Mouse (Mus musculus) neural tube, embryonic 12.5 days (tissue): ENCODE data around the gene Wwtr1. TPM values are rescaled to one million over a fixed set of nuclear protein-coding genes. Genes with fewer than 3 reads are reported as not detected.

Experiments used
- ATAC-seq: fragments of 200-750 bp; cut with Nextera tagmentation; 2 replicates; pipeline ENCODE4 v1.8.0; 2017; ENCODE audit warnings: low read depth, mild to moderate bottlenecking, moderate TSS enrichment, moderate library complexity; ENCODE audit not compliant: low FRiP score
- H3K27ac ChIP-seq: fragments of 300-500 bp; sonication (generic); 2 replicates; pipeline ENCODE4 v1.5.1; 2016
- H3K27me3 ChIP-seq: fragments of 300-500 bp; sonication (generic); replicated peaks from 2 replicates; pipeline ENCODE4 v1.6.1; 2016; ENCODE audit warnings: mild to moderate bottlenecking
- H3K36me3 ChIP-seq: fragments of 300-500 bp; sonication (generic); 2 replicates; pipeline ENCODE4 v1.6.1; 2016; ENCODE audit warnings: mild to moderate bottlenecking
- H3K4me1 ChIP-seq: fragments of 300-500 bp; sonication (generic); 2 replicates; pipeline ENCODE4 v1.6.1; 2016
- H3K4me2 ChIP-seq: fragments of 300-500 bp; sonication (generic); replicated peaks from 2 replicates; pipeline ENCODE4 v1.6.1; 2016; ENCODE audit warnings: mild to moderate bottlenecking
- H3K4me3 ChIP-seq: fragments of 300-500 bp; sonication (generic); 2 replicates; pipeline ENCODE4 v1.5.1; 2016
- H3K9ac ChIP-seq: fragments of 300-500 bp; sonication (generic); 2 replicates; pipeline ENCODE4 v1.6.1; 2016; ENCODE audit warnings: mild to moderate bottlenecking
- H3K9me3 ChIP-seq: fragments of 300-500 bp; sonication (generic); 2 replicates; pipeline ENCODE4 v1.6.1; 2016; ENCODE audit warnings: mild to moderate bottlenecking
- WGBS: fragments of 180-500 bp; shearing (Covaris S2); methylation state at CpG from one replicate; pipeline ENCODE4 v1.1.7; 2016; 5-methylcytosine and 5-hydroxymethylcytosine counted together
- polyA plus RNA-seq: library from polyadenylated mRNA; unstranded; fragments of >200 nt; fragmentation: Nextera tagmentation; extraction: Ambion mirVana; gene quantifications from 2 replicates; pipeline ENCODE4 v1.2.1, GENCODE M21; 2016

Gene Wwtr1
- polyA plus RNA-seq, 1 experiment from 2014 or later: 11.0 TPM

DNA sequence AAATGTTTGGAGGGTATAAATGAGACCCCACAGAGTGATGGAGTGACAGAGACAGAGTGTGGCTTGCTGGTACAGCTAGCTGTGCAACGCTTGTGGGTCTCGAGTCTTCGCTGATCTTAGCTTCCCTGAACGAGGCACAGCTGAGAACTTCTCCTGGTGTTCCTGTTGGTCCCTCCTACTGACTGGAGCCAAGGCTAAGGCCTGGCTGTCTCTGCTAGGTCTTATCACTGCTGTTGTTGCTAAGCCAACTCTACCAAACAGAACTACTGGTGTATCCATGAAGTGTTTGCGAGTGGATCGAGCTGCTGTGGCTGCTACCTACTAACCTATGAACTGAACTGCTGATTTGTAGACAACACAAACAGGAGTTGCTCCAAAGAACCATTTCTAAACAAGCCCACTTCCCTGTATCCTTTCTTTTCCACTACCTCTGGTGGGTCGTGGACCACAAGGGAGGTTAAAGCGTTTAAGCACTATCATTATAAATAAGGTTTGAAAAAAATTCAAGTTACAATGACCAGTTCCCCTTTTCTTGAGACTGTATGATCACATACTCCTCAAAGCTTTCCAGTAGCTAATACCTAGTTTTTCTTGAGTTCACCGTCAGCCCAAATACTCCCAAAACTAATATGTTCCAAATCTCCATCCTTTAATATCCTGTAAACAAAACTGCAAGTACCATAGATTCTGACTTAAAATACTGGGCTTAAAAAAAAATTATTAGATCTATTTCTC lies 42.6 kb downstream of the Wwtr1 start:
- Histone ChIP-seq H3K9ac (no peak overlapping the region), H3K4me1 (no peaks in the 10 kb centered on the region), H3K27ac (no peak overlapping the region), H3K4me2 (no peak overlapping the region), H3K36me3 (no peaks in the 10 kb centered on the region), H3K4me3 (no peak overlapping the region), H3K27me3 (no peaks in the 10 kb centered on the region), H3K9me3 (no peaks in the 10 kb centered on the region)
- WGBS: 92% methylated on average over 9 of the region's 9 CpGs
- no peak for ATAC-seq

DNA sequence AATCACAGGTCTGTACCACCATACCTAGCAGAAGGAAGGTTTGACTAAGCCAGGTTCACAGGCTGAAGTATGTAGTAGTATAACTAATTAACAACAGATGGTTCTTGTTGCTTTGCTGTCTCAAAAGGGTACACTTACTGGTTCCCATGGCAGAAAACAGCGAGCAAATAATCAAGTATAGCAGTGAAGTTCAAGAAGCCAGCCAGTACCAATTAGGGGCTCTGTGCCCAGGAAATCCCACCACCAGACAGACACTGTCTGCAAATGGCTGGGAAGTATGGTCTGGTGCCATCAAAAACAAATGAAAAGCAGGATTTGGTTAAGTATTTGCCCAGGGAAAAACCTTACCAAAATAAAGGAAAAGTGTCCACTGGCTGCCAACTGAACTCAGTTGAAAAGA lies 44.9 kb downstream of the Wwtr1 start:
- H3K4me3 ChIP-seq: no peak overlapping the region
- no peak overlapping the region for H3K9ac ChIP-seq
- H3K36me3 ChIP-seq: no peaks in the 10 kb centered on the region
- 86% methylated on average over 1 of the region's 1 CpGs for whole genome bisulfite sequencing
- H3K27me3 ChIP-seq: no peaks in the 10 kb centered on the region
- no peak overlapping the region for H3K4me2 ChIP-seq
- no peaks in the 10 kb centered on the region for H3K4me1 ChIP-seq
- no peak overlapping the region for H3K27ac ChIP-seq
- peaks cover 6% of the 10 kb centered on the region; the same call in 1 of the 2 replicates for H3K9me3 ChIP-seq
- ATAC-seq: no peak

DNA sequence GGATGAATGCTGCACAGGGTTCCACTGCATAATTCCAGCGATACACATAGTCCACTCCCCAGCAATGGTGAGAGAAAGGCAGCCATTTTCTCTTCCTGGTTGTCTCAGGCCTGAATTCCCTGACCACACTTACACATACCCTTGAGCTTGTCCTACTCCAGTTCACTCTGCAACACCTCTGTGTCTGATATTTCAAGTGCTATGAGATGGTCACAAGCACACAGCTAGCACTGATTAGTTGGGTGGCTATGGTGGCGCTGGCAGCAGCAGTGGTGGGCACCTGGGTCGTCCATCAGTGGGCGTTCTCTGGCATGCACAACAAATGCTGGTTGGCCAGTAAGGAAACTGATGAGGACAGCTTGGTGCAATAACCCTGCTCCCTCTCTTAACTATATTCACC lies 45.5 kb downstream of the Wwtr1 start:
- no peak overlapping the region for H3K4me3 ChIP-seq
- H3K4me1 ChIP-seq: no peaks in the 10 kb centered on the region
- 95% methylated on average over 4 of the region's 4 CpGs for WGBS
- H3K36me3 ChIP-seq: no peaks in the 10 kb centered on the region
- no peak for ATAC-seq
- H3K9me3 ChIP-seq: peaks cover 6% of the 10 kb centered on the region; the same call in 1 of the 2 replicates
- H3K9ac ChIP-seq: no peak overlapping the region
- no peak overlapping the region for H3K4me2 ChIP-seq
- no peak overlapping the region for H3K27ac ChIP-seq
- H3K27me3 ChIP-seq: no peaks in the 10 kb centered on the region

DNA sequence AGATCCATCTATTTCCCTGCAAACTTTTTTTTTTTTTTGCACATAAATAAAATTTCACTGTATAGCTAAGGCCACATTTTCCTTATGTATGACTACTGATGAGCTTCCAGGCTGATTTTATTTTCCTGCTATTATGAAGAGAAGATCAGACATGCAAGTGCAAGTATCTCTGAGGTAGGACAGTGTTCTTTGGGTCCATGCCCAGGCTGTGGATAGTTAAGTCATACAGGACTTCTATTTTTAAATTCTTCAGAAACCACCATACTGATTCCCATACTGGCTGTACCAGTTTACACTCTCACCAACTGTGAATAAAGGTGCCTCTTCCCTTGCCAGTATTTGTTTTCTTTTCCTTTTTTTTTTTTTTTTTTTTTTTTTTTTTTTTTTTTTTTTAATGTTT lies 48.6 kb downstream of the Wwtr1 start:
- Histone ChIP-seq H3K4me1 (no peaks in the 10 kb centered on the region), H3K27me3 (no peaks in the 10 kb centered on the region), H3K4me2 (no peak overlapping the region), H3K4me3 (no peak overlapping the region), H3K9me3 (peaks cover 6% of the 10 kb centered on the region; the same call in 1 of the 2 replicates), H3K9ac (no peak overlapping the region), H3K27ac (no peak overlapping the region), H3K36me3 (no peaks in the 10 kb centered on the region)
- no peak for ATAC-seq

DNA sequence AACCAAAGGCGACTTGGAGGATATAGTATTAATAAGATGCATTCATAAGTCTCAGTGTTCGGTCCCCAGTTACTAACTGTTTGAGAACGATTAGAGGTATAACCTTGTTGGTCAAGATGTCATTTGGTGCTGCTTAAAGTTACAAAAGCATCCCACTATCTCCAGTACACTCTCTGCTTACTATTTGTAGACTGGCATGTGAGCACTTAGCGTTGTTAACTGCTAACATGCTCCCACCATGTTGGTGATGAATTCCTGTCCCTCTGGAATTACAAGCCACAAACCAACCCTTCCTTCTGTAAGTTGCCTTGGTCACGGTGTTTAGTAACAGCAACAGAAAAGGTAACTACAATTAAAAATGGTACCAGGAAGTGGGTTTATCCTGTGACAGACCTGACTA lies 52.6 kb downstream of the Wwtr1 start:
- Histone ChIP-seq H3K27me3 (no peaks in the 10 kb centered on the region), H3K36me3 (no peaks in the 10 kb centered on the region), H3K4me3 (no peak overlapping the region), H3K4me1 (no peaks in the 10 kb centered on the region), H3K9me3 (peaks cover 6% of the 10 kb centered on the region; the same call in 1 of the 2 replicates), H3K4me2 (no peak overlapping the region), H3K9ac (no peak overlapping the region), H3K27ac (no peak overlapping the region)
- no peak for ATAC-seq
- WGBS: 97% methylated on average over 5 of the region's 5 CpGs

DNA sequence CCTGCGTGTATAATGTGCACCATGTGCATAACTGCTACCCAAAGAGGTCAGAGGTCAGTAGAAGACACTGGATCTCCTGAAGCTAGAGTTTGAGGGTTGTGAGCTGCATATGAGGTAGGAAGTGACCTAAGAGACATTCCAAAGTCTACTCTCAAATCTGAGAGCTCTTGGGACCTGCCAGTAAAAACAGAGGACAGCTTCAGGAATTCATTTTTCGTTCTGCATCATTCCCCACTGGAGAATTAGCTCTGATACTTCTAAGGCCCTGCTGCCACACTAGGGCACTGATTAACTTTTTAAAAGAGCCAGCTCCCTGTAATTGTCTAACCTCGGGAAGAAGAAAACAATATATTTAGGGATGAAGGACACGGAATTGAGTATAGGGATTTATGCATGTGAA lies 53.8 kb downstream of the Wwtr1 start:
- no peak for ATAC-seq
- no peak overlapping the region for H3K4me2 ChIP-seq
- WGBS: 95% methylated on average over 4 of the region's 4 CpGs
- peaks cover 5% of the 10 kb centered on the region; the same call in 1 of the 2 replicates for H3K9me3 ChIP-seq
- H3K9ac ChIP-seq: no peak overlapping the region
- H3K27me3 ChIP-seq: no peaks in the 10 kb centered on the region
- no peak overlapping the region for H3K4me3 ChIP-seq
- H3K27ac ChIP-seq: no peak overlapping the region
- no peaks in the 10 kb centered on the region for H3K4me1 ChIP-seq
- H3K36me3 ChIP-seq: no peaks in the 10 kb centered on the region

DNA sequence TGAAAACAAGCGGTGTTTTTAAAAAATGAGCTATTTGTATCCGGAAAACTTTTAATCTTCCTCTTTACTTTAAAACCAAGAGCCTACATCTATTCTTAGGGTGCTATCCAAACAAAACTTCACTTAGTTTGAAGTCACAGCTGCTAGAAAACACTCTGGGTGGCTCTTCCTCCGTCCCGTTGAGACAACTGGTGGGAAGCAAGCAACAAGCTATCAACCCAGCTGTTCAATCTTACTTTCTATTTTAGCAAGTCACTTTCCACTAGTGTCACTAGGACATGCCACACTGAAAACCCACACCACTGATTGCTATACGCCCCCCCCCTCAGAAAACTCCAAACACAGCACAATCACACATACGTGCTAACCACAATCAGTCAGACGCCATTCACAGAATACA lies 55.7 kb downstream of the Wwtr1 start:
- H3K27ac ChIP-seq: no peak overlapping the region
- no peaks in the 10 kb centered on the region for H3K27me3 ChIP-seq
- H3K9me3 ChIP-seq: no peaks in the 10 kb centered on the region
- 91% methylated on average over 7 of the region's 7 CpGs for WGBS
- H3K9ac ChIP-seq: no peak overlapping the region
- no peak overlapping the region for H3K4me3 ChIP-seq
- no peak for ATAC-seq
- H3K4me1 ChIP-seq: no peaks in the 10 kb centered on the region
- H3K4me2 ChIP-seq: no peak overlapping the region
- no peaks in the 10 kb centered on the region for H3K36me3 ChIP-seq

DNA sequence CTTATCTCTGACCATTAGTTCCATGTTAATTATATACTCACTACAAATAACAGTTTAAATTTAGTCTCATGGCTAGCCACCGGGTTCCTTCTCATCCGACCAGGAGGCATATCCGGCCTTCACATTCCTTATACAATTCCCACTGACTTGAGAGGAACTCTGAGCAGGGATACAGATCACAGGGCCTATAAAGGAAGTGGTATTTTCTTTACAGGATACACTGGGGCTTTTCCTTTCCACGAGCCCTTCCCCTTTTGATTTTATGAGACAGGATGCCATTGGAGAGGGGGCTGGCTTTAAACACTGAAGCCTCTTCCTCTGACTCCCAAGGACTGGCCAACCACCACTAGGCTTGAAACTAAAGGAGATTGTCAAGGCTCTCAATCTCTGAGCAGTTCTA lies 59.6 kb downstream of the Wwtr1 start:
- Histone ChIP-seq H3K4me2 (no peak overlapping the region), H3K4me3 (no peak overlapping the region), H3K4me1 (no peaks in the 10 kb centered on the region), H3K27me3 (no peaks in the 10 kb centered on the region), H3K36me3 (no peaks in the 10 kb centered on the region), H3K9ac (no peak overlapping the region), H3K9me3 (no peaks in the 10 kb centered on the region), H3K27ac (no peak overlapping the region)
- 91% methylated on average over 4 of the region's 4 CpGs for whole genome bisulfite sequencing
- no peak for ATAC-seq

DNA sequence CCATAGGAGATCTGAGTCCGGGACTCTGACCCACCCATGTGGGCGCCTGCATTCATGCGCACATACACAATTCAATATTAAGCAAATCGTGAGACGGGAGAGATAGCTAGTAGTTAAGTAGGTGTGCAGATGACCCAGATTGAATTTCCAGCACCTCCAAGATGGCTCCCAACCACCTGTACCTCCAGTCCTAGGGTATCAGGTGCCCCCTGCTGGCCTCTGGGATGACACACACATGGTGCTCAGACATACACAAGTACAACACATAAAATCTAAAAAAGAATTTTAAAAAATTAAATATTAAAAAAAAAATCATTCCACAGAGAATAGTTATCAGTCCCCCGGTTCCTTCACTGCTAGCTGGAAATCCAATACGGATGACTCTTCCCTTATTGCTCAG lies 60.7 kb downstream of the Wwtr1 start:
- no peak overlapping the region for H3K9ac ChIP-seq
- H3K4me1 ChIP-seq: no peaks in the 10 kb centered on the region
- H3K9me3 ChIP-seq: no peaks in the 10 kb centered on the region
- H3K27ac ChIP-seq: no peak overlapping the region
- H3K4me2 ChIP-seq: no peak overlapping the region
- no peaks in the 10 kb centered on the region for H3K27me3 ChIP-seq
- WGBS: 97% methylated on average over 7 of the region's 7 CpGs
- ATAC-seq: no peak
- H3K36me3 ChIP-seq: no peaks in the 10 kb centered on the region
- no peak overlapping the region for H3K4me3 ChIP-seq

DNA sequence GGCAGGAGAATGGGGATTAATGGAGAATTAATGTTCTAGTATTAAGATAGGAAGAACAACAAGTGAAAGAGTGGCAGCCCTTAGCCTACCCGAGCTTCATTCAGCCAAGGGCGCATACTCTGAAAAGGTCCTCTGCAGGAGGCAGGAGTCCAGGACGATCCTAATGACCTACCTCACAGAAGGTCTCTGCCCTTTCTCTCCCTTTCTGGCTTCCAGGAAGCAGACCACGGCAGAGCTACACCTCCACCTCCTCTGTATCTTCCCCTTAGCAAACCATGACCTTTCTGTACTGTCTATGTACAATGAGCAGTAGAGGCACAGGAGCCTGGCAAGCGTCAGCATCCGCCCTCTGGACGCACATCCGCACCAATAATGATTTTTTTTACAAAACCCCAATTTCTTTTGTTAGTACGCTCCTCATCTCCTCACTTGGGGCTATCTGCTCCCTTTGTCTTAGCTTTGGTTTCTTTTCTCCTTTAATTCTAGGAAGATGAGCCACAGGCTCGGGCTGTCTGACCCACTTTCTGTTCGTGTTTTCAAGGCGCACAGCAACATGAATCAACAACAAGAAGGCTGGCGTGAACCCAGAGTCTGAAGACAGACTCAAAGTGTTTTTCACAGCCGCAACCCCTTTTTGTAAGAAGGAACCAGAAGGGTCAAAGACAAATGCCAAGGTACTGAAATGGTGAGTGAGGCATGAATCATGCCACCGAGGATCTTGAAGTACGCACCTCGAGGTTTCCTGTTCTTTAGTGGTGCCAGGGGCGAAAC lies 63.7 kb downstream of the Wwtr1 start:
- no peaks in the 10 kb centered on the region for H3K36me3 ChIP-seq
- WGBS: 69% methylated on average over 18 of the region's 18 CpGs
- H3K27ac ChIP-seq: no peak overlapping the region
- H3K9me3 ChIP-seq: no peaks in the 10 kb centered on the region
- no peaks in the 10 kb centered on the region for H3K27me3 ChIP-seq
- no peak for ATAC-seq
- H3K4me1 ChIP-seq: no peaks in the 10 kb centered on the region
- H3K4me3 ChIP-seq: no peak overlapping the region
- H3K4me2 ChIP-seq: no peak overlapping the region
- no peak overlapping the region for H3K9ac ChIP-seq

DNA sequence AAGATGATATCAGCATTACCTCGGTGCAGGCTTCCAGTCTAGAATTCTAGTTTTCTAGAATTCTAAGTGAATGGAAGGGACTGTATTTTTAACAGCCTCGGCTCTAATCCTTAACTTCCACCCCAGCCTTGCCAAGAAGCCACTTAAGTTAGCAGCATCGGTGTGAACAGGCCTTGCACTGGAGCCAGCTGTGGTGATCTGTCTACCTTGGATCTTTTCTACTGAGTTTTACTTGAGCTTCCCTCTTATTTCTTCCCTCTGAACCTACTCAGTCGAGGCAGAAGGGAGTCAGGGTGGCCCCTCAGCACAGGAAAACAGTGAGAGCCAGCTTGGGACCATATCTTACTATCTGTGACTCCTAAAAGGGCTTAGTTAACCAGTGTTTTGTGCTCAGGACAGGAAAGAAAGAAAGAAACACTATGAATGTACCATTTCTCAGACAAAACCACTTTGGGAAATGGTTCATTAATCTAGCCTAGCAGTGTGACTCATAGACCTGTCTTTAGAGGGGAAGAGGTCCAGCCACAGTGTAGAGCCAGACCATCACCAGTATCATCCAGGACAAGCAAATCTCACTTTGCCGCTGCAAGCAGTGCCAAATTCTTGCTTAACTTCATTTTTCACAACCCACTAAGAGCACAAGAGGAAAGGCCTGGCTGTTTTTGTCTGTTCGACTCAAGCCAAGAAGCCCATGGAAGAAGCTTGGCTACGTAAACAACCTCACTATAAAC lies 65.6 kb downstream of the Wwtr1 start:
- Histone ChIP-seq H3K4me2 (no peak overlapping the region), H3K4me1 (no peaks in the 10 kb centered on the region), H3K4me3 (no peak overlapping the region), H3K27ac (no peak overlapping the region), H3K9me3 (no peaks in the 10 kb centered on the region), H3K36me3 (no peaks in the 10 kb centered on the region), H3K27me3 (no peaks in the 10 kb centered on the region), H3K9ac (no peak overlapping the region)
- ATAC-seq: no peak
- 87% methylated on average over 7 of the region's 7 CpGs for WGBS

DNA sequence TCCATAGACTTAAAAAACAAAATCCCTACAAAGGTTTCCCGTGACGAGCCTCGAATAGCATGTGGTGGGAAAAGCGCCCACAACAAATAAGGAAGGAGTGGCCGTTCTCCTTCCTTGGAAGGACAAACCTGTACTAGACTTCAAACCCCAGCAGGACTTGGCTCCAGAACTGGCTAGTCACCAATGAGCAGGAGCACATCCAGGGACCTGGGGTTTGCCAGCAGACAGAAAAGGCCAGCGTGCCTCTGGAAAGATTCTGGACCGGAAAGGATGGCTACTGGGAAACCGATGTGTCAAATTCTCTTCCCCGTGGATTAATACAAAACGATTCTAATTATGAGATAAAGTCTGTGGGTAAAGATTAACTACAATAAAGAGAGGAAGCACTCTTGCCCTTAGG lies 69.7 kb downstream of the Wwtr1 start:
- no peak for ATAC-seq
- Histone ChIP-seq H3K36me3 (no peaks in the 10 kb centered on the region), H3K4me2 (no peak overlapping the region), H3K27ac (no peak overlapping the region), H3K9ac (no peak overlapping the region), H3K27me3 (no peaks in the 10 kb centered on the region), H3K4me1 (no peaks in the 10 kb centered on the region), H3K9me3 (no peaks in the 10 kb centered on the region), H3K4me3 (no peak overlapping the region)
- 93% methylated on average over 10 of the region's 10 CpGs for WGBS
